Mouse (Mus musculus) midbrain, embryonic 12.5 days (tissue): Measurements from ENCODE around the gene Snrpa. TPM values are rescaled to one million over a fixed set of nuclear protein-coding genes. Genes with fewer than 3 reads are reported as not detected.

ENCODE experiments used
- microRNA counts: library from miRNA; unstranded; fragments of <30 nt; microRNA quantifications from one replicate; lab custom pipeline; 2017
- microRNA-seq: library from miRNA; unstranded; fragments of <30 nt; microRNA quantifications from one replicate; pipeline ENCODE4, GENCODE M21; 2017
- polyA plus RNA-seq: library from polyadenylated mRNA; unstranded; fragments of >200 nt; fragmentation: Nextera tagmentation; extraction: Ambion mirVana; gene quantifications from 2 replicates; pipeline ENCODE4 v1.2.1, GENCODE M21; 2016

The Snrpa gene
- polyA plus RNA-seq, 1 experiment from 2014 or later, result 277 TPM

MicroRNA genes within 50 kb of the gene (microRNA counts, 519-probe panel; counts per million panel counts)
- not detected for microRNA mmu-miR-1191 (lab: Ali Mortazavi, UCI)

Small RNAs within 50 kb of the gene (microRNA-seq; reads per million reads assigned to microRNA genes)
- gene Mir1191 (11.4 reads per million, percentile 28 among the genes with 10 or more reads in this experiment), gene Mir3101 (0.93 reads per million)

Other genes starting within 250 kb of the Snrpa start
- not detected in 2 replicates for gene Cyp2a12, start 167.2 kb downstream of the Snrpa start, polyA plus RNA-seq
- not detected in 2 replicates for gene Cyp2f2, start 76.4 kb downstream of the Snrpa start, polyA plus RNA-seq
- 0.18 and 0.27 TPM in 2 replicates for gene Cyp2t4, start 42.6 kb downstream of the Snrpa start, polyA plus RNA-seq
- 94.2 and 100 TPM in 2 replicates for gene Egln2, start 29.5 kb downstream of the Snrpa start, polyA plus RNA-seq
- 82.9 and 83.0 TPM in 2 replicates for gene Rab4b, start 17.4 kb downstream of the Snrpa start, polyA plus RNA-seq
- 0.59 TPM in 1 of 2 replicates, not detected in the other for gene Gm21983, start 15.2 kb downstream of the Snrpa start, polyA plus RNA-seq
- gene Mia, start 15.1 kb downstream of the Snrpa start, polyA plus RNA-seq, result 5.1 and 11.1 TPM in 2 replicates
- 3.9 and 4.5 TPM in 2 replicates for gene BC024978, start 490 bp downstream of the Snrpa start, polyA plus RNA-seq
- gene Itpkc, start 32.4 kb upstream of the Snrpa start, polyA plus RNA-seq, result 8.7 and 10.2 TPM in 2 replicates
- gene Coq8b, start 36.8 kb upstream of the Snrpa start, polyA plus RNA-seq, result 22.1 and 22.9 TPM in 2 replicates
- gene Numbl, start 62.2 kb upstream of the Snrpa start, polyA plus RNA-seq, result 59.8 and 61.2 TPM in 2 replicates
- 10.1 and 10.2 TPM in 2 replicates for gene Ltbp4, start 141.4 kb upstream of the Snrpa start, polyA plus RNA-seq
- gene Shkbp1, start 159.7 kb upstream of the Snrpa start, polyA plus RNA-seq, result 77.3 and 78.1 TPM in 2 replicates
- gene Gm20479, start 161.1 kb upstream of the Snrpa start, polyA plus RNA-seq, result 0.87 TPM in 1 of 2 replicates, not detected in the other